Mouse (Mus musculus) T-helper 17 cell (primary cell): Measurements from ENCODE around the gene Auts2.
"Not testable (repeated sequence)": the region's sequence is repeated elsewhere in the genome, so short reads cannot be mapped to it uniquely, and the experiment has no call there.

Source experiments
- in situ Hi-C, 2 experiments: fragments of 300-600 bp; cut with MboI, MseI; formaldehyde crosslinking; loops; 1 replicate in 1 of 2; 2 replicates in 1 of 2; pipeline ENCODE4 v1.15.1; 2025; ENCODE audit warnings: high pct_unique_total_duplicates in 2 of 2

Auts2 gene

GRCm38 (mm10) chr5:132543118-132544071 lies at the start of gene Auts2:
TSS of gene Auts2 (minus strand) at chr5:132543344.
- in situ Hi-C loops = no loop called here

DNA sequence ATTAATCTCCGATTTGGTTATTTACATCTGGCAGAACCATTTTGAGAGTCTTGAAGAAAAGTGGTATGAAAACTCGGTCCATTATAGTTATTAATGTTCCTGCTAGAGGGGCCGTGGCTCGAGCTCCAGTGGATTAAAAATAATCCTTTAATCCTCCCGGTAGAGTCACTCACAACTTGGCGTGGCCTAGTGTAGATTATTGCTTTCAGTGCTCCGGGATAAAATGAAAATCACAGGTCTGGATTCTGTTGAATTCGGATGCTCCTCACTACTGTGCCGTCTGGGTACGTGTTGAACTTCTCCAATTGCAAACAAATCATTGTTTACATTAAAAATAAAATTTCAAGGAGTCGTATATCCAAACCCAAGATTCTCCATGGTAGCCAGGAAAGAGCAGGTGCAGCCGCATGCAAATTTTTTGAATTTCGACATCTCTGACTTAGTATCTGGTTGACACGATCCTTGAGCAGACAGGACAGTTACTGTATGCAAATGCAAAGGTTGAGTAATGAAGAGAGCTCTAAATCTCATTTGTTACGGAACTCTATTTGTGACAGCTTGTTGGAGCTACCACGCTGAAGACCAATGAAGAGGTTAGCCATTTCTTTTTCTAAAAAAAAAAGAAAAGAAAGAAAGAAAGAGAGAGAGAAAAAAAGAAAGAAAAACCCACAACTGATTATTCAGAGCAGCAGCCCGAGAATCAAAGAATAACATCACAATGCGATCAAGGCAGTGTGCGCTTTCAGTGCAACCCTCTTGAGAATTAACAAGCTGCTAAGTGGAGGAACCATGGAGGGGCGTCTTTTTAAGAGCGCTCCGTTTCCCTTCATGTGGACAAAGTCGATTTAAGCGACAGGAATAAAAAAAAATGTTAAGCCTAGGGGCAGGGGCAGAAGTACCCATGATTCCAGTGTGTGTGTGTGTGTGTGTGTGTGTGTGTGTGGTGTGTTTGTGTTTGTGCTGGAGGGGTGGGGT lies 48.9 kb upstream of the Auts2 start:
- in situ Hi-C loops = no loop called here

GRCm38 (mm10) chr5:132579774-132580173 lies 36.6 kb upstream of the Auts2 start:
- in situ Hi-C loops = no loop called here

DNA sequence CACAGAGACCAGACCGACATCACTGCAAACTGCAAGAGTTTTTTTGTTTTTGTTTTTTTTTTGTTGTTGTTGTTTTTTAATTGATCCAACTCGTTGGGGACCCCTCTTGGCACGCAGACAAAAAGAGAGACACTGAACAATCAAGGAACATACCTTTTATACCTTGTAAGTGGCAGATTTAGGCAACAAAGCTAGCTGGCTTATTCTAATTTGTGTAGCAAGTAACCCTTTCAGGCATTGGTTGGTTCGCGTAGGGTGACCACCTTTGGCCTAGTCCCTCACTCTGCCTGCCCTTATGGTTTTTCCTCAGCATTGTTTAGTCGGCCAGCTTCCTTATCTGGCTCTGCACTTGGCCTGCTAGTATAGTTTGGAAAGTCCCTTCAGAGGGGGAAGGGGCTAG lies 17.6 kb upstream of the Auts2 start:
- in situ Hi-C loops = not testable (repeated sequence)

DNA sequence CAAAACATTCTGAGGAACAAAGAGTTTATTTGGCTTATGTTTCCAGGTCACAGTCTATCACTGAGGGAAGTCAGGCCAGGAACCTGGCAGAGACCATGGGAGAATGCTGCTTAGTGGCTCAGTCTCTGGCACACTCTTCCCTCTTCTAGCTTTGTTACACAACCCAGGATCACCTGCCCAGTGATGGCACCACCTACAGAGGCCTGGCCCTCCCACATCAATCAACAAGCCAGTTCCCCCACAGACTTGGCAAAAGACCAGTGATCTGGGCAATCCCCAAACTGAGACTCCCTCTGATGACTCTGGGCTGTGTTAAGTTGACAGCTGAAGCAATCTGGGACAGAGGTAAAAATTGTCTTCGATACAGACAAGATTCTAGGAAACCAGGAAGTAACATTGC lies 2.6 kb upstream of the Auts2 start:
- in situ Hi-C loops = no loop called here

DNA sequence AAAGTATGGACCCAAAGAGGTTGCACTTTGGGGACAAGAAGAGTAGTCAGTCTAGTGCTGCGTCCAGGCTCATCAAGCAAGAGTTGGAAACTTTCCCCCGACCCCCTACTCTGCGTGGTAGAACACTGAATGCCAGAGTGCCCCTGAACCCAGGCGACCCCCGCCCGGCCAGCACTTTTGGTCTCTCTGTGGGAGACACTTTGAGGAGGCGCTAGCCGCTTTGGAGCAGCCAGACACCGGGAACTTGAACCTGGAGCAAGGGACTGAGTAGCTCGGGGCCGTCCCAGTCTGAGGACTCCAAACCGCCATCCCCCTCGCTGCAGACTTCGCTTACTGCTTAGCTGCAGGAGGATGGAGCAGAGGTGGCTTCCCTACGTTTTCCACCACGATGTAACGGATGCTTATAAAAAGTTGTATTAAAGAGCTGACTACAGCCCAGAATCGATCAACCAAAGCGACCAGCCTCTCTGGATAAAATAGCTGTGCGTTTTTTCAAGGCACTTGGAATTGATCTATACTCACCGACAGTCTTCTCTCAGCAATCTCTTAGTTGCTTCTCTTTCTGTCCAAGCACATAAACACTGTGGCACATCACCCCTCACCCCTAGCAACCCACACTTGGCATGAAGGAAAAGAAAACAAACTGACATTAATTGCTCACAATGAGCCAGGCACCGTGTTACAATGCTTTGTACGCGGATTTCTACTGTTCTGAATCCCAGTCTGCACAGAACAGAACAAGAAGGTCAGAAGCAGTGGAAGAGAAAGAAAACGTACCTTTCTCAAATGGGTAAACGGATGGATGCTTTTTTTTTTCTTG lies 1.2 kb upstream of the Auts2 start:
- in situ Hi-C loops = no loop called here

DNA sequence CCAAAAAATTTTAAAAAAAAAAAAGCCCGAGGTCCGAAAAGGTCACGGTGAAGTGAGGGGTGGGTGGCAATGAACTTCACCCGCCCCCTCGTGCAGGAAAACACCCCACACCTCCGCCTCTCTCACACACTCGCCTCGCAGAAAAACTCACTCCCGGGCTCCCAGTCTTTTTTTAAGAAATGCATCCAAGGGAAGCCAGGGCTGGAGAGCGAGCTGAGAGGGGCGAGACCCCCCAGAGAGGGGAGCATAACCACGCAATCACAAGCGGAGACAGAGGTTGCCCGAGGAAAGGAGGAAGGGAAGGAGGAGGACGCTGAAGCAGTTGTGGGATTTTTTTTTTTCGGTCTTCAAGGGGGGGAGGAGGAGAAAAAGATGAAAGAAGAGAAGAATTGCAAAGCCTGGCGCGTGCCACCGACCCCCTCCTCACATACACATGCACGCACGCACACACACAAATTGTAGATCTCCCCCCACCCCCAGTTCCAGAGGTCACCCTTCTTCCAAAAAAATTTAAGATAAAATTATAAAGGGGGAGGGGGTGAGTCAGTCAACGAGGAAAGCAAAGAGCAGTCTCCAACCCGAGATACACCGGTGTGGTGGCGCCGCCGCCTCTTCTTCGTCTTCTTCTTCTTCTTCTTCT lies 643 bp downstream of the Auts2 start:
- in situ Hi-C loops = no loop called here

DNA sequence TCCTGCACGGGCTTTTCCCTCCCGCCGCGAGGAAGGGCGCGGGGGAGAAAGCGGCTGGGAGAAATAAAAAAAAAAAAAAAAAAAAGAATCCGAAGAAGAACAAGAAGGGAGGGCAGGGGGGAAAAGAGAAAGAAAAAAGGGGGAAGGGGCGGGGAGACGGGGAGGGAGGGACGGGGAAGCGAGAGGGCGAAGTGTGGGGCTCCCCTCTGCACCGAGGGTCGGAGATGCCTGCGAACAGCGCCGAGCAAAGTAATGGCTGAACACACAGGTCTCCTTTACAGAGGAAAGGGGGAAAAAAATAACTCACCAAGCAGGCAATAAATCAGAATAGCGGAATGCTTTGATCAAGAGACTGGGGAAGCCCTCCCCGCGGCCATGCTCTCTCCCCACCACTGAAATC lies 1.2 kb downstream of the Auts2 start:
- in situ Hi-C loops = no loop called here

DNA sequence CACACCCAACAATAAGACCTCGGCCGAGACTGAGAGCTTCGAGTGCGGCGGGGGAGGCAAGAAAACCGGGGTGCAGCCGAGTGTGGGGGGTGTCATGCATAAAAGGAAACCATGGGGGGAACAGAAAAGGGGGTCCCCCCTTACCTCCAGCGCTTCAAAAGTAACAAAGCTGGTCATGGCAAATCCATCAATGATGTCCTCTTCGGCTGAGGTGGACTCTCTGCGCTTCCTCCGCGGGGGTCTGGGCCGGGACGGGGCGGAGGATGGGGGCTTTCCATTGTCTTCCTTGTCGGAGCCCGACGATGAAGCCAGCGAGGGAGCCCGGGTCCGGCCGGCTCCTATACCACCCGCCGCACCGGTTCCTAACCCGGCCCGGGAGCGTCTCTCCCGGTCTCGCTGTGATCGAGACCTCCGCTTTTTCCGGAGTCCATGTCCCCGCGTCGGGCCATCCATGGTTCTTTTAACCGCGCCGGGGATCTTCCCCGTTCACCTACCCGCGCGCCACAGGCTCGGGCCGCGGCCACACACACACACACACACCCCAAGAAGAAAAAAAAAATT lies 1.7 kb downstream of the Auts2 start:
- in situ Hi-C loops = no loop called here

GRCm38 (mm10) chr5:132540841-132541311 lies 2.3 kb downstream of the Auts2 start:
- in situ Hi-C loops = no loop called here

GRCm38 (mm10) chr5:132537475-132537874 lies 5.7 kb downstream of the Auts2 start:
- in situ Hi-C loops = no loop called here

GRCm38 (mm10) chr5:132526395-132526794 lies 16.7 kb downstream of the Auts2 start:
- in situ Hi-C loops = no loop called here

DNA sequence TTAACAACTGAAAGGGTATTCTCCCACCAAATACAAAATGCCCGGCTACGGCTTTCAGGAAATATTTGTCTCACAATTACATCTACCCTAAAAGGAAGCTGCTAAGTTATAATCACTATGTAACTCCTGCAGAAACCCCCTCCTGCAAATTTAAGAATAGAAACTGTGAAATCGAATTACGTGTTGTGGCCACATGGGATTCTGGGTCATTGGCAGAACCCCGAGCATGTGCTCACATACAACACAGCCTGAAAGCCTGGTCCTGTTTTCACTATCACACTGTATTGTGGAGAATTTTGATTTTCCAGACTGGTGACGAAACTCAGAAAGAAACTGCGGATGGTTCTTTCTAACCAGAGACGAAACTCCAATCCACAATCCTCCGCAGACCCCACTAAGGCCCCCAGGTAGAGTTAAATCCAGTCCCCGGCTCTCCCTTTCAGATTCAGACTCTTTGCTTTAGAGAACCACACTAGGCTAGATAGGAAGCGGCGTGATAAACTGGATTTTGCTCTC lies 21.7 kb downstream of the Auts2 start:
- in situ Hi-C loops = no loop called here

DNA sequence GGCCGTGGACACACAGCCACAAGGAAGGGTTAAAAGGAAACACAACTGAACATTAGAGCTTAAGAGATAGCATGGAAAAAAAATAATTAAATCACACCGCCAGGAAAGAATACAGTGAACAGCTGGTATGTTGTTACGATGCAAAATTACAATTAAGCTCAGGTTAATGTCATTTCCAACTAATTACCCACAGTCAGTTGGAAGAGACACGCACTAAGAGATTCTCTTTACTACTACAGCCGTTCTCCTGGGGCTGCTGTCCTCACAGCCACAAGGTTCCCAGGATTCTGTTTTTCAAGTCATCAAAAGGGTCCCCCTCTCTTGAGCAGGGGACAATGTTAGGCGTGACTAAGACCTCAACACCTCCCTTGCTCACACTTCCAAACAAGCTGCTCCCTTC lies 25.3 kb downstream of the Auts2 start:
- in situ Hi-C loops = no loop called here

GRCm38 (mm10) chr5:132514521-132514920 lies 28.6 kb downstream of the Auts2 start:
- in situ Hi-C loops = no loop called here

DNA sequence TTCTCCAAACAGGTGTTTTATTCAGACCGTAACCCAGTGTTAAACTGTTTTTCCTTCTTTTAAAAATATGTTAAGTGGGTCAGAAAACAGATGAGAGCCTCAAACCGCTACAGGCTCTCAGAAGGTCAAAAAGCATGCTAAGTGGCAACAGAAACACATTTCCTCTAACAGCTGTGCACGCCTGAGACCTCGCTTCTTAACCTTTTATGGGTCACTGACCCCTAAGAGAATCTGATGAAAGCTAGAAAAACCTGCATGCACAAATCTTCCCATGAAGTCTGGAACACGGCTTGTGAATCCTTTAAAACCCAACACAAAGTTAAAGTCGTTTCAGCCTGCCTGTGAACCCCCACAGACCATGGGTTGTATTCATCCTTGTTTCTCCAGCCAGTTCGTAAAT lies 29.9 kb downstream of the Auts2 start:
- in situ Hi-C loops = no loop called here

- in situ Hi-C loops = no loop called here
These were observed 33.7 kb downstream of the Auts2 start for GRCm38 (mm10) chr5:132509464-132509885.

- in situ Hi-C loops = no loop called here
These were observed 38.3 kb downstream of the Auts2 start for GRCm38 (mm10) chr5:132504893-132505292.

DNA sequence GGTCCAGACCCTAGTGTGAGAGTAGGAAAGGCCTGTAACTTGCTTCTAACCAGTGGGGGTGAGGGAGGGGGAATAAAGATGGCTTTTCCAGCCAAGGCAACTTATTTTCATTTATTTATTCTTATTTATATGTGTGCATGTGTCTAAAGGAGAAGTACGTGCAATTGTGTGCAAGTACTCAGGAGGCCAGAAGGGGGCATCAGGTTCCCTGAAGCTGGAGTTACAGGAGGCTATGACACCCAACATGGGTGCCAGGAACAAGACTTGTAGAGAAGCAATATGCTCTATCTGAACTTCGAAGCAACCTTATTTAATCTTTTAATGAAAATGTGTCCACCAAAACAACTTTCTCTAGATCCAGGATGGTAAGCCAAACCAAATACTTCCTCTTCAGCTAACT lies 39.7 kb downstream of the Auts2 start:
- in situ Hi-C loops = no loop called here

GRCm38 (mm10) chr5:132502036-132502435 lies 41.1 kb downstream of the Auts2 start:
- in situ Hi-C loops = no loop called here
